Mouse (Mus musculus) ES-E14 (cell line): ENCODE data around the gene Ggcx.

Experiments used
- CHD2 ChIP-seq: IDR thresholded peaks from 2 replicates; pipeline ENCODE4 v1.6.1; 2014; ENCODE audit warnings: mild to moderate bottlenecking, low read depth, low read length, inconsistent platforms
- HCFC1 ChIP-seq: IDR thresholded peaks from 2 replicates; pipeline ENCODE4 v1.6.1; 2012; ENCODE audit warnings: low read length, inconsistent platforms, borderline replicate concordance; ENCODE audit not compliant: insufficient read depth
- ZC3H11A ChIP-seq: IDR thresholded peaks from 2 replicates; pipeline ENCODE4 v1.6.1; 2012; ENCODE audit warnings: low read depth, mild to moderate bottlenecking, inconsistent platforms, low read length, borderline replicate concordance
- ZNF384 ChIP-seq: IDR thresholded peaks from 2 replicates; pipeline ENCODE4 v1.6.1; 2012; ENCODE audit warnings: low read depth, low read length, inconsistent platforms

GRCm38 (mm10) chr6:72415181-72415580, 1.1 kb downstream of the Ggcx start:
- TF ChIP-seq CHD2, result no peak
- TF ChIP-seq ZC3H11A, result no peak
- TF ChIP-seq HCFC1, result no peak
- no peak for TF ChIP-seq ZNF384
